Mouse (Mus musculus) T-cell, adult 2 months (primary cell): ENCODE measurements around the gene Wdr59.

Experiments
- DNase-seq: peaks from one replicate; pipeline ENCODE4 v3.0.0; 2022; ENCODE audit warnings: low spot score

The Wdr59 gene

DNA sequence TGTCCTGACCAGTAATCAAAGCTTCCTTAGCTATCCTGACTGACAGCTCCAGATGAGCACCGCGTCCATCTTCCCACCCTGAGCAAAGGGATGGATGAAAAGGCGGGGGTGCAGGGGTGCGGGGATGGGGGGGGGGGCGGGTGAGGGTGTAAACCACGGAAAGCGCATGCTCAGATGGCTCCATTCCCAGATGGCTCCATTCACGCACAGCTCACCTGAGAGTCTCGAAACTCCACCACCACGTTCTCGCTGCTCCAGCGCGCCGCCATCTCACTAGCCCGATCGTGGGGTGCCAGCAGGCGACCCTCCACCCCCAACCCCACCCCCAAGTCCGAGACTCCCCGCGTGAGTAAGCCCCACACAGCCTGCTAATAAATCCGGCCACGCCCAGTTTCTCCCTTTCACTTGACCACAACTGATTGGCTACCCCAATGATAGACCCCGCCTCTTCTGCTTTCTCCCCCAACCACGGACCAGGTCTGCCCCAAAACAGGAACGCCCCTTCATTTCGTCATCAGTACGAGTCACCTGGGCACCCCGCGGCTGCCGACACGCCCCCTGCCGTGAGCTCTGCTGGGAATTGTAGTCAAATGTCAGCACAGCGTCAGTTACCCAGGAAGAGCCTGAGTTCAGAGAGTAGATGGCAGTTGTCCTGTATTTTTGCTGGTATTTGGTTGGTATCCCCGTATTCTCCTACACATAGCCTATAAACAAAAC, at the start of gene Wdr59:
Wdr59 (minus strand) TSS at position 380 of the 717 bp plus-strand sequence.
- peak; percentile 98 for DNase-seq

DNA sequence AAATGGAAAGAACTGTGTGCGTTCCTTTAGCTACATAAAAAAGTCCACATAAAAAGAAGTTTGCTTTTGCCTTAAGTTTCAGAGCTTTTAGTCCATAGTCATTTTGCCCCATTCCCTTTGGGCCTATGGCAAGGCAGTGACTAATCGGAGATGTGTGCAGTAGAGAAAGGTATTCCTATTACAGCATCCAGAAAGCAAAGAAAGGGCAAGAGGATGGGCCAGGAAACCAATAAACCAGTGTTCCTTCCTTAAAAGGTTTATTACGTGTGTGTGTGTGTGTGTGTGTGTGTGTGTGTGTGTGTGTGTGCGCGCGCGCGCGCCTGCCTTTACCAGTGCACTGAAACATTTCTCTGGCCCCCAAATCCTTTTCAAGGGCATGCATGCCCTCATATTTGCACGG, 49.8 kb upstream of the Wdr59 start:
- DNase-seq: no peak

DNA sequence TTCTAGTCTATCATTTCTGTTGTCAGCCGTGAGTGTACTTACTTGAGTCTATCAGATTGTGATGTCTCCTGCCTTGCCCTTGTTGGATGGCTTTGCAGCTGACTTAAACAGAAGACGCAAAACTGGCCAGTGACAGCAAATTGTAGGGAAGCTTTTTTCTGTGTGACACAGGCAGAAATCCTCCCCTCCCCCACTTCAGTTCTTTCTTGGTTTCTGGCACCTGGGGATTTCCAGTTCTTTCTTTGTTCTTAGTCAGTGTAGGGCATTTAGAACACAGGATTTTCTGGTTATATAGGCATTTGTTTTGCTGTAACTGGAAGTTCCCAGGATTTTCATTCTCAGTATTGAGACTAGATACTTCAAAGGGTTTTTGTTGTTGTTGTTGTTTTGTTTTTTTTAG, 48.5 kb upstream of the Wdr59 start:
- DNase-seq: peak; percentile 72

DNA sequence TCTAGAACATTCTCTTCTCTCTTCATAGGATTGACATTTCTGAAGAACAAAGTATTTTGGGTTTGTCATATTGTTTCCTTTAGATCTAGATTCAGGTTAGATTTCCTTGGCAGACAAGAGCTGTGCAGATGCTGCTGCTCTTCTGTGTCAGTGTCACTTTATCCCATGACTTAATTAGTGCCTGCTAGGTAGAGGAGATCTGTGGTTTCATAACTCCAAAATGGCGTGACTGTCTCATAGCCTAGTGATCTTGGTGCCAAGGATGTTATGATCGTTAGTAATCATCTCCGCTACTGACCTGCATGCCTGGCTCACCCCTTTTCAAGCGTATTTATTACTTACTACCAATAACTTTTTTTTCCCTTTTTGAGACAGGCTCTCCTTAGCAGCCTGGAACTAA, 48.0 kb upstream of the Wdr59 start:
- DNase-seq: peak; percentile 16

DNA sequence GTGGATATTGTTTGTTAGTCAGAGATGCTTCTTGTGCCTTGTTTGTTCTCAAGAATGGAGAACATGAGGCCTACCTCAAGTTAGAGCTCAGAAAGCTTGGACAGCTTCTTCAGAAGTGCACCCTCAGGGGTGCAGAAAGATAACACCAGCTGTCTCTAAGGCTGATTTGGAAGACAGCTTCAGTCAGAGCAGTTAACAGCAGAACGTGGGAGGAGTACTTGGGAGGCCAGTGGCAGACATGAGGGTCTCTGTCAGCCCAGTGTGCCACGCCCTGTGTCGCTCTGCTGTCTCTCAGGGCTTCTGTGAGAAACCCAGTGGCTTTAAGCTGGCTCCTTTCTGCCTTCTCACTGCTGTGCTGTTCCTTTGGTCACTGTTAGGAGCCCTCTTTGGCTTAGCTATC, 46.1 kb upstream of the Wdr59 start:
- DNase-seq: no peak

DNA sequence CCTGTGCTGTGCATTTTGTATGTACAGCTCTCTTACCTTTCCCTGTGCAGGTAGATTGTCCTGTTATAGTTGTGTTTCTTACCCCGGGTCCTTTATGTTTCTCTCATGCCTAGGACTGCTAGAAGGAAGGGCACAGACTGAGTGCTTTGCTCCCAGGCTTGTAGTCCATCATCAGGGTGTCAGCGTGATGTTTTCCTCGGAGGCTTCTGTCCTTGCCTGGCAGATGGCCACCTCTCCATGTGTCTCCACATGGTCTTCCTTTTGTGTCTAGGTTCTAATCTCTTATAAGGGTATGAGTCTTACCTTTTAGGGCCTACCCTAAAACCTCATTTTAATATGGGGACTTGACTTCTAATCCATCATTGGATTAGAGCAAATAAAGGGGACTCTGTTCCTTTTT, 45.7 kb upstream of the Wdr59 start:
- no peak for DNase-seq

DNA sequence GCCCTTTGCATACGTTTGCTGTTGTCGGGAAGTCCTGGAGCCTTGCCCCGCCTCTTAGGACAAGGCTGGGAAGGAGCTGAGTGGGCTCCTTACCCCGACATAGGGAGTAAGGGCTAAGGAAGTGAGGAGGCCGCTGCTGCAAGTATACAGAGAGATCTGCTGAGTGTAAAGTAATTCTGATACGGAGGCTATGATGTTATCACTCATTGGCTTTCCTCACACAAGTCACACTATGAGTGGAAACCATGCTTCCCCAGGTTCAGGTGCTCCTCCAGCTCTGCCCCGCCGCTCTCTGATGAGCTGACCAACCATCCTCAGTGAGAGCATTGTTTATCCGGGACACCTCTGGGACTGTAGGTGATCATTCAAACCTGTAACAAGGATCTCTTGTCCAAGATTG, 44.4 kb upstream of the Wdr59 start:
- DNase-seq: no peak

DNA sequence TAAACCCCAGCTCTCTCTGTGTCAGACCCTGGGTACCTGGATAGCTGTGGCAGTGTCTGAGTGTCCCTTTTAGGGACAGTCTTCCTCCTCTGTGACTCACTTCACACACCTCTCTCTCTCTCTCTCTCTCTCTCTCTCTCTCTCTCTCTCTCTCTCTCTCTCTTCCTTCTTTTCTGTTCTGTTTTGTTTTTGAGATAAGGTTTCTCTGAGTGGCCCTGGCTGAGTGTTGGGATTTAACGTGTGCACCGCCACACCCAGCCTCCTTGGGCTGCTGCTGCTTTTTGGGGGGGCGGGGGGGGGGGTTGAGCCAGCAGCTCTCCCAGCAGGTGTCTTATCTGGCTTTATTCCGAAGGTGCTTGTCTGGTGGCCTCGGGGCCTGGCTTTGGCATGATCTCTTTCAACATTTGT, 43.9 kb upstream of the Wdr59 start:
- DNase-seq: no peak

DNA sequence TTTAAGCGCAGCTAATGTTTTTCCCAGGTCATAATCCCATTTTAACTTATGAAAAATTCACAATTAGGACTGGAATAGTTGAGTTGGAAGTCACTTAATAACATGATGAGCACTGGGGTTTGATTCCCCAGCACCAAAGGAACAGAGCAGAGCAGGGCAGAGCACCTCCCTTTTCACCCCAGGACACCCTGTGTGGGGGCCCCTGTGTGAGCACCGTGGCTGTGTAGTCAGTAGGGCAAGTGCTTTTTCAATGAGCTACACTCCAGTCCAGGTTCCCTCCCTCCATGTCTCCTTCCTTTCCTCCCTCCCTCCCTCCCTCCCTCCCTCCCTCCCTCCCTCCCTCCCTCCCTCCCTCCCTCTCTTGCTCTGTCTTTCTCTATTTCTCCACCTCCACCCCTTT, 42.2 kb upstream of the Wdr59 start:
- DNase-seq: no peak

DNA sequence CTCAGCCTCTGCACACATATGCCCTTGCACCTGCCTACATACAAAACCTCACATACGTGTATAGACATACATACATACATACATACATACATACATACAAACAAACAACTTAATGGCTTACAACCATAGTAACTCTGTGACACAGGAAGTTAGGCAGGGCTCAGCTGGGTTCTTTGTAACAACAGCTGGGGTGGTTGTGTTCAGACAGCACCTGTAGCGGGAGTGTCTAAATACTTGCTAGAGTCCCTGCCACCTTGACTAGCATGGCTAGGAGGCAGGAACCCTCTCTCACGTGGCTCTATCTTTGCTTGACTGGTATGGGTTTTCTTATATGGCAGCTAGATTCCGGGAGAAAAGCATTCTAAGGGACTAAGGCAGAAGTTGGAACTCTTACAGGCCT, 41.8 kb upstream of the Wdr59 start:
- peak; percentile 73 for DNase-seq

DNA sequence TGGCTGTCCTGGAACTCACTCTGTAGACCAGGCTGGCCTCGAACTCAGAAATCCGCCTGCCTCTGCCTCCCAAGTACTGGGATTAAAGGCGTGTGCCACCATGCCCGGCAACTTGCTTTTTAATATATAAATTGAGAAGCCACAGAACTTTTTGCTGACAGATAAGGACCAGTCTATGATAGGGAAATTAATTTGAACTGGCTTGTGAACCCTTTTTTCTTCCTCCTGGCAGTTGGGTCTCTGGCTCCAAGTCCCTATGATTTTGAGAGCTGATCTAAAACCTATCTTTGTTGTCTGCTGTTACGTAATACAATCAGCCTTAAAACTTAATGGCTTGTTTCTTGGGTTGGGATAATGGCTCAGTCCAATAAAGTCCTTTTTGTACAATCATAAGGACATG, 41.2 kb upstream of the Wdr59 start:
- no peak for DNase-seq

DNA sequence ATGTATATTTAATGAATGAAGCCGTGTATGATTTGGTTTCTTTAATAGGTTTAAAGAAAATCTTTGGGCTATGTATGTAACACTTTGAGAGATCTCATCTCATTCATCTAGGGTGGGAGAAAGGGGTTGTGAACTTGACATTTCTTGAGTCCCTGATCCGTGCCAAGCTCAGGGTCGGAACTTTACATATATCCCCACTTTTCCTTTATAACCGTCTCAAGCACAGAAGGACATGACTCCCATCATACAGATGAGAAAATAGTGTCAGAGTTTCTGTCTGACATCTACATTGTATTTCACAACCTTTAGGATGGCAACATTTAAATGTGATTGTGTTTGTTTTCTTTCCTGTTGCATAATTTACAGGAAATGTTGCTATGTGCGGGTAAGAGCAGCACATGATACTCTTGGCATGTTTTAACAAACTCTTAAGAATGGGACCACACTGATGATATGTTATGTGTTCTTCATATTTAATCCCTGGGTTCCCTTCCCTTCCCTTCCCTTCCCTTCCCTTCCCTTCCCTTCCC, 40.4 kb upstream of the Wdr59 start:
- no peak for DNase-seq

DNA sequence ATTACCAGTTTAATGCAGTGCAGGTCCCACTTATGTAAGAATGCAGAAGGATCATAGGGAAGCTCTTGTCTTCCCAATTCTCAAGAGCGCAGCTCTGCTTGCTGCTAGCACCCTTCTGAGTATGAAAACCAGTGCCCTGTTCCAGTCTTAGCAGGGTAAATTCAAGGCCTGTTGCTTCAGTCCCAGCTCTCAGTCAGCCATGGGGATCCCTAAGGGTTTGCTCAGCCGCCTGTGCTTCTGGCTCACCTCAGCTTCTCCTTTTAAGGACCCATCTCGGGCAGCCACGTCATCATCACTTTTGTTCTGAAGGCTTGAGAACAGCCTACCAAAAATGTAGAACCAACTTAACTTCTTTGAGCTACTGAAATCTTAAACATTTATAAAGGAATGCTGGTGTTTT, 39.9 kb upstream of the Wdr59 start:
- peak; percentile 66 for DNase-seq

DNA sequence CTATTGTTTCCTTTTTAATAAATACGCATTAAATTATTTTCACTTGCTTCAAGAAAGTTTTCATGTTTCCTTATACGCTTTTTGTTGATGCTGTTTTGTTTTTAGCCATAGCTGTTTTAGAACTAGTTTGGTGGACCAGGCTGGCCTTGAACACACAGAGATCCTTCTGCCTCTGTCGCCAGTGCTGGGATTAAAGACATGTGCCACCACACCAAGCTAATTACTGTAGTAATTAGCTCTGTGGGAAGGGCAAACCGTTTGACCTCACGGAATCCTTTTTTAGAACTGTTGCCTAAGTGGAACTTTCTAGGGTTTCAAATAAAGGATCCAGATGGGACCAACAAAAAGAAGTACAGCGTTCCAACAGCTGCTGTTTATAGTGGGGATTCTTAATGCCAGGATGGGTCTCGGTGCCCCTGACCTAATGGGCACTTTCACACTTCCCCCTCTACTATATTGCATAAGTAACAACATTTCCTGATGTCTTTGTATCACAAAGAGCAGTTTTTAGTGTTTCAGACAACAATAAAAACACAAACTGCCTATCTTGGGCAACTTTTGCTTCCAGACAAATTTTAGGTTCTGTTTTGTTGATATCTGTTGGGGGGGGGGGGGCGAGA, 29.7 kb upstream of the Wdr59 start:
- DNase-seq: no peak

DNA sequence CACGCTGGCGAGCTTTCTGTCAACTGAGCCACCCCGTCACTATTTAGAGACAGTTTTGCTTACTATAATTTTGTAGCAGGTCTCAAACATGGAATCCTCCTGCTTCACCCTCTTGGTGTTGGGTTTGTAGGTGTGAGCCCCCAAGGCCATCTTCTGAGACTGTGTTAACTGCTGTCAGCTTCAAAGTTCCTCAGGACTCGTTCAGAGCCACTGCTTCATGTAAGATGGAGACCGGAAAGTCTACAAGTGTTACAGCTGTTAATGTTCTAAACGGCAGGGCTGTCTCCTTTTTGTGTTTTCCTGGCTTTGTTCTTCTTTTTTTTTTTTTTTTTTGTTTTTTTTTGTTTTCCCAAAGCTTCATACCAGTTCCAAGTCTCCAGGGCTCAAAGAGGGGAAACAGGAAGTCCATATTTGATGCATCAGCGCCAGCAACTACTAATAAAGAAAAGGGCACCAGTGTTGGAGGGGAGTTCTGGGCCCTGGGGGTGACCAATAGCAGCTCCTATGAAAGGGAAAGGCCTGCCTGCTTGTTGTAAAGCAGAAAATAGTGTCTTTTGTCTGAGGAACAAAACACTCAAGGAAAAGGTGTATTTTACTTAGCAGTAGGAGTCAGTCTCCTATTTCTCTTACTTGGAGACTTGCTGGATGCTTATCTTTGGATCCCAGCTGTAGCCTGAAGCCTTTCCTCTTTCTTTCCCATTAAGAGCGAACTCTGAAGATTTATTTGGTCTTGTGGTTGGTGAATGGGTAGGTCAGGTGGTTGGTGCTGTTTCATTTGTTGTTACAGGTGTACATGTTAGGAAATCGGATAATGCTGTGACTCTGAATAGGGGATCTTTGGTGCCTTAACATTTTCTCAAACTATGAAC, 28.3 kb upstream of the Wdr59 start:
- no peak for DNase-seq

DNA sequence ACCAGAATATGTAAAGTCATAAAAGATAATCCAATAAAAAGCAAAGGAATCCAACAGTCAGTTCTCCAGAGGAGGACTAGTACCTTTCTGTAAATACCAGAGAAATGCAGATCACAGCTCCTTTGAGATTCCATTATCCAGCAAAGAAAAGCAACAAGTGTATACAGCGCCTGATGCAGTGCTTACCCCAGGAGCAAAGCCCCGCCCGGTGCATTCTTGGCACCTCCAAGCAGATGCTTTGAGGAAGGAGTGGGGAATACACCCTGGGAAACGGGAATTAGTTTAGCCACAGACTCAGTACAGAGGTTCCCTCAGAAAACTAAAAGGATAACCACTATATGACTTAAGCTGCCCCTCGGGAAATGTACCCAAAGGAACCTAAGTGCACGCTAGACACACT, 26.3 kb upstream of the Wdr59 start:
- no peak for DNase-seq

DNA sequence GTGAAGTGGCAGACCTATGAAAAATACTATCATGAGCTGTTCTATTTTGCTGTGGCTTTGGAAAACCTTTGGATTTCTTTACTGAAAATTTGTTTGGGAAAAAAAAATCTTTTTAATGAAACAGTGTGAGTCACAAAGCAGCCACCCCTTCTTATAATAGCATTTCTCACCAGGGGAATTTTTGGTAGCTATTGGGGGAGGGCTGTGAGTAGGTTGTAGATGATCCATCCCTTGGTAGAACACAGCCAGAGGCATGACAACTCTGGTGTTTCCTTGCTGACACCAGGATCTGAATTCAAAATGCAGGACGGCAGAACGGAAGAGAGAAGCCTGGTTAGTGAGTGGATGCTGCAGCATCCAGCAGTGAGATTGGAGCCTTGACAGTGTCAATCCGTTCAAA, 25.3 kb upstream of the Wdr59 start:
- DNase-seq: no peak

DNA sequence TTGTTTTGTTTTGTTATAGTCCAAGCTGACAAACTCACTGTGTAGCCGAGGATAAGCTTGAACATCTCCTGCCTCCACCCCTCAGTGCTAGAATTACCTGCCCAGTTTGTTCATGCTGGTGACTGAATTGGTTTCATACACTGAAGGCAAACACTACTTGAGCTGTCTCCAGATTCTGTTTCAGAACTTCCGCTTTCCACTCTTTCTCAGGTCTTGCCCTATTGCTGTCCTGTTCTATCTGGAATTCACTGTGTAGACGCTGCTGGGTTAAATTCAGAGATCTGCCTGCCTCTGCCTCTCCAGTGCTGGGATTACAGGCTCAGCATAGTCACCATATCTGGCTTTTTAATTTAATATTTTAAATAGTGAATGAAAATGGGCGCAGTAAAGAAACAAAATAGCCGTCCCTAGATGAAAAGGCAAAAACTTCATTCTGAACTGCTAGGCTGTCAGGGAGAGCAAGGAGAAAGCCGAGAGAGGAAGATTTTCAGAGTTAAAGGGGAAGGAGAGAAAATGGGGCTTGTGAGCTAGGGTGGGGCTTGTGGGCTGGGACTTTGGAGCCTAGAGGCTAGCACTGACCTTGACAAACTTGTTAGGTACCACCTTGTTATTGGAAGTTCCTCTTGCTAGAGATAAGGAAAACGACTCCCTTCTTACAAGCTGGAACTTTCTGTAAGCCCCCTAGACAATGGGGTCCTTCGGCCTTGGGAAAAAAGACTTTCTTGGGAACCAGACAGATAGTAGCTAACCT, 23.7 kb upstream of the Wdr59 start:
- no peak for DNase-seq

DNA sequence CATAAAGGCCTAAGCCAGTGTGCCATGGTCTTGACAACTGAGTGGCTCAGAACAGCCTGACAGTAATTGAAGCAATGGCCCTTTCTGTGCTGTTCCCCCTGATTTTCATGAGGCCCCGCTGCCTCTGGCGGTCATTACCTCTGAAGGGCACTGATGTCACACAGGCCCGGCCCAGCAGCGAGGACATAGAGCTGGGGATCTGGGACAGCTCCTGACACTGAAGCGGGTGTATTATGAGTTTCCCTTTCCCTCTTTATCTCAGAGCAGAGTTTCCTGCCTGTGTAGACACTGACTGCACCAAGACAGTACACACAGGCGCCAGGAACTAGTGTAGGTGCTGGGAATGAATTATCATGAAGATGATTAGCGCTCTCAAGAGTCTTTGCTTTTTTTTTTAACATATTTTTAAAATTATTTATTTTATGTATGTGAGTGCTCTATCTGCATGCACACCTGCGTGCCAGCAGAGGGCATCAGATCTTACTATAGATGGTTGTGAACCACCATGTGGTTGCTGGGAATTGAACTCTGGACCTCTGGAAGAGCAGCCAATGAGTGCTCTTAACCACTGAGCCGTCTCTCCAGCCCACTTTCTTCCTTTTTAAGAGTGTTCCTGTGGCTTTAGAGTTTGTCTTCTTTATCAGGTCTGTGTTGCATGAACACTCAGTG, 22.0 kb upstream of the Wdr59 start:
- DNase-seq: no peak

DNA sequence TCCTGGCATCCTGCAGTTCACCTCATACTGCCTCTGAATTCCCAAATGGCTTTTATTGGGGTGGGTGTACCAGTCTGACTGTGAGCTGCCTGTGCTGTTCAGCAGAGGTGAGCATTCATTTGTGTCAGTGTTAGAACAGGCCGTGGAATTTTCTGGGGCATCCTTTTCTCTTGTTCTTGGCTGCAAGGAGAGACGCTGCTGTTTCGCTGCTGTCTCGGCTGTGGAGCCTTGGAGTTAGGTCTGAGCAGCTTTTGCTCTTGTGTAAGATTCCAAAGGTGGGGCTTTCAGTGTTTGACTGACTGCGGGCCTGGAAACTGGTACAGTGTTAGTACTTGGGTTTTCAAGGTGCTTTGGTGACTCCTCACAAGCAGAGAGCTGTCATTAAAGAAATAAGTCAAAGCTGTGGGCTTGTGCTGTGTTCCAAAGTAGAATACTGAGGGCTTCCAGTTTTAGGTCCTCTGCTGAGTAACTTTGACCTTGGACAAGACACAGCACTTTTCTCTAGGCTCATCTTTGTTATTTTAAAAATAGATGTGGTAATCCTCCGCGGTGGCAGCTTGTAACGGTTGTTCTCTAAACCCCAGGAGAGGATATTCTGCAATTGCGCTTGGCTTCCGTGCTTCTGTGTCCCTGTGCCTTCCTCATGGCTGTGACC, 17.7 kb upstream of the Wdr59 start:
- no peak for DNase-seq

DNA sequence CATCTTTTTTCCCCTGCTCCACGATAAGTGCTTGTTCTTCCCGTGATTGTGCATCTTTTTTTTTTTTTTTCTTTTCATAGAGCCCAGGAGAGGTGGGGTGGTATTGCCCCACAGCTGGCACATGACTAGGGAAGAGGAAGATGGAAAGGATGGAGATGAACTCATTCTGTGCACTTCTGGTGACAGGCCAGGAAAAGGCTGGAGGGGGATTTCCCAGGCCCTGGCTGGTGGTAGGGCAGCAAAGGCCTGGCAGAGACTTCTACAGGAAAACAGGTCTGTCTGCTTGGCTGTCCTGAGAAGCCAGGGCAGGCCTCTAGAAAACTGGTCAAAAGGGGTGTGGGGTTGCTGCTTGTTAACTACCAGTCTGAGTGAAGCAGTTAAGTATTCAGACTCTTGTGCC, 16.3 kb upstream of the Wdr59 start:
- no peak for DNase-seq
